ENCODE assay signal across 8 mouse cellular contexts in the genomic region with DNA sequence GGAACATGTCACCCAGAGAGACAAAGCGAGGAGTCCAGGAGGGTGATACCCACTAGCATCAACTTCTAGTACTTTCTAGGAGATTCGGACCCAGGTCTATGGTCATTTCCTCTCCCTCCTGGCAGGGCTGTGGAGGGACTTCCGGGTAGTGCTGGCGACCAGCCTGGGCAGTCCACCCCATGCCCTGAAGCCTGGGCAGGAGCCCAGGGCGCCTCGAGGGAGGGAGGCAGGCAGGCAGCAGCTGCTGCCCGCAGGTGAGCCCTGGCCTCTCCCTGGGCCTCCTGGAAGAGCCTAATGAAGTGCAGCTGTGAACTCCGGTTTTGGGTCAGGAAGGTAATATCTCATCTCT.
DNase-seq lines count a peak whose midpoint lies in the region; ATAC-seq and TF ChIP-seq lines count a peak whose summit lies in the region.

No protein-coding gene starts in this region.

- no peak for ATAC-seq in heart, embryonic 11.5 days (replicated peaks; ENCODE audit: insufficient number of reproducible peaks, low FRiP score, low TSS enrichment)
- ATAC-seq in forebrain, embryonic 15.5 days (replicated peaks), result no peak
- ATAC-seq in limb, embryonic 12.5 days (ENCODE audit: insufficient number of reproducible peaks, insufficient read depth, low FRiP score, low TSS enrichment, low read depth), result peak; percentile 0; the same call in 1 of the 2 replicates
- no peak for ATAC-seq in midbrain, postnatal 0 days (ENCODE audit: low FRiP score)

- H3K36me3 ChIP-seq in heart, embryonic 11.5 days (ENCODE audit: control insufficient read depth, insufficient read depth, low read length), result no peaks in the 10 kb centered on the region
- H3K36me3 ChIP-seq in forebrain, embryonic 15.5 days, result no peaks in the 10 kb centered on the region
- no peaks in the 10 kb centered on the region for H3K36me3 ChIP-seq in limb, embryonic 12.5 days
- no peaks in the 10 kb centered on the region for H3K36me3 ChIP-seq in midbrain, postnatal 0 days (ENCODE audit: insufficient read depth, low read length)

- no peaks in the 10 kb centered on the region for H3K9me3 ChIP-seq in heart, embryonic 11.5 days (replicated peaks; ENCODE audit: control insufficient read depth, low read length)
- H3K9me3 ChIP-seq in forebrain, embryonic 15.5 days, result no peaks in the 10 kb centered on the region
- H3K9me3 ChIP-seq in limb, embryonic 12.5 days, result no peaks in the 10 kb centered on the region
- no peaks in the 10 kb centered on the region for H3K9me3 ChIP-seq in midbrain, postnatal 0 days (ENCODE audit: low read length)

- peaks cover 48% of the 10 kb centered on the region for H3K4me1 ChIP-seq in heart, embryonic 11.5 days (ENCODE audit: control insufficient read depth, insufficient read depth, low read length)
- H3K4me1 ChIP-seq in forebrain, embryonic 15.5 days, result peaks cover 77% of the 10 kb centered on the region
- H3K4me1 ChIP-seq in limb, embryonic 12.5 days (replicated peaks), result peaks cover 97% of the 10 kb centered on the region
- H3K4me1 ChIP-seq in midbrain, postnatal 0 days (ENCODE audit: insufficient read depth, low read length), result peaks cover 30% of the 10 kb centered on the region

- intact Hi-C loops in heart, postnatal 10 days (cut with DNase I), result loop anchor here (5.0 kb wide), 1 partner anchor 71 kb away; no protein-coding TSS in a partner anchor

- no peak for TF ChIP-seq CTCF in midbrain, postnatal 0 days (IDR thresholded peaks at IDR 0.05)

- WGBS in heart, embryonic 11.5 days (ENCODE audit: insufficient replicate concordance), result 50% methylated on average over 8 of the region's 8 CpGs
- 44% methylated on average over 8 of the region's 8 CpGs for WGBS in forebrain, embryonic 15.5 days
- 13% methylated on average over 8 of the region's 8 CpGs for WGBS in limb, embryonic 12.5 days
- 53% methylated on average over 8 of the region's 8 CpGs for WGBS in midbrain, postnatal 0 days

- H3K9ac ChIP-seq in heart, embryonic 11.5 days (ENCODE audit: low read depth, low read length), result peak overlapping the region; percentile 71
- peak overlapping the region; percentile 43; the same call in 1 of the 2 replicates for H3K9ac ChIP-seq in forebrain, embryonic 15.5 days (replicated peaks)
- H3K9ac ChIP-seq in limb, embryonic 12.5 days (replicated peaks), result peak overlapping the region; percentile 32; the same call in 1 of the 2 replicates
- H3K9ac ChIP-seq in midbrain, postnatal 0 days (replicated peaks; ENCODE audit: low read length, poor library complexity, severe bottlenecking), result no peak overlapping the region

- H3K27ac ChIP-seq in heart, embryonic 11.5 days (ENCODE audit: low read depth, low read length), result peak overlapping the region; percentile 73
- peak overlapping the region; percentile 98 for H3K27ac ChIP-seq in forebrain, embryonic 15.5 days (replicated peaks)
- peak overlapping the region; percentile 93 for H3K27ac ChIP-seq in limb, embryonic 12.5 days
- peak overlapping the region; percentile 62 for H3K27ac ChIP-seq in midbrain, postnatal 0 days (ENCODE audit: low read depth, low read length)

- H3K4me3 ChIP-seq in heart, embryonic 11.5 days (ENCODE audit: low read depth, low read length), result no peak overlapping the region
- no peak overlapping the region for H3K4me3 ChIP-seq in forebrain, embryonic 15.5 days
- 0 out of 2 replicates have a peak overlapping the region, but pooled peaks have one; percentile 10 for H3K4me3 ChIP-seq in limb, embryonic 12.5 days (replicated peaks)
- no peak overlapping the region for H3K4me3 ChIP-seq in midbrain, postnatal 0 days (ENCODE audit: low read depth, low read length)

- H3K27me3 ChIP-seq in heart, embryonic 11.5 days (ENCODE audit: control insufficient read depth, insufficient read depth, low read length), result peaks cover 8% of the 10 kb centered on the region
- H3K27me3 ChIP-seq in forebrain, embryonic 15.5 days, result no peaks in the 10 kb centered on the region
- H3K27me3 ChIP-seq in limb, embryonic 12.5 days, result peaks cover 29% of the 10 kb centered on the region
- H3K27me3 ChIP-seq in midbrain, postnatal 0 days (ENCODE audit: insufficient read depth, low read length), result no peaks in the 10 kb centered on the region

- DNase-seq in heart, postnatal 10 days, result no peak
- DNase-seq in midbrain, postnatal 0 days (ENCODE audit: low spot score), result no peak
- DNase-seq in retina, postnatal 1 day, result no peak
- DNase-seq in cerebellum, adult 9-11 months, result no peak
- DNase-seq in layer of hippocampus, postnatal 10 days (ENCODE audit: low spot score in 2 of 2), result no peak

- H3K4me2 ChIP-seq in heart, embryonic 11.5 days, result peak overlapping the region; percentile 47
- peak overlapping the region; percentile 33 for H3K4me2 ChIP-seq in forebrain, embryonic 15.5 days (replicated peaks)
- peak overlapping the region; percentile 48 for H3K4me2 ChIP-seq in limb, embryonic 12.5 days
- H3K4me2 ChIP-seq in midbrain, postnatal 0 days (ENCODE audit: low read depth, low read length, poor library complexity, severe bottlenecking), result peak overlapping the region; percentile 20; the same call in 1 of the 2 replicates
